Mouse (Mus musculus) midbrain, embryonic 10.5 days (tissue): ENCODE data around the gene Myog. TPM values are rescaled to one million over a fixed set of nuclear protein-coding genes. Genes with fewer than 3 reads are reported as not detected.
A peak's percentile ranks its signal among the peaks of the same experiment; 100 is the strongest.

Source experiments
- DNase-seq: peaks from one replicate; pipeline ENCODE4 v3.0.0-alpha.2; 2017; ENCODE audit warnings: low spot score
- H3K27ac ChIP-seq: fragments of 300-500 bp; sonication (generic); replicated peaks from 2 replicates; pipeline ENCODE4 v1.5.1; 2016; ENCODE audit warnings: mild to moderate bottlenecking
- H3K27me3 ChIP-seq: fragments of 300-500 bp; sonication (generic); 2 replicates; pipeline ENCODE4 v1.6.1; 2016; ENCODE audit warnings: low read depth, mild to moderate bottlenecking; ENCODE audit not compliant: poor library complexity, severe bottlenecking
- H3K36me3 ChIP-seq: fragments of 300-500 bp; sonication (generic); 2 replicates; pipeline ENCODE4 v1.6.1; 2016; ENCODE audit warnings: mild to moderate bottlenecking, moderate library complexity
- H3K4me1 ChIP-seq: fragments of 300-500 bp; sonication (generic); 2 replicates; pipeline ENCODE4 v1.6.1; 2016
- H3K4me3 ChIP-seq: fragments of 300-500 bp; sonication (generic); 2 replicates; pipeline ENCODE4 v1.5.1; 2016; ENCODE audit warnings: mild to moderate bottlenecking, moderate library complexity
- H3K9me3 ChIP-seq: fragments of 300-500 bp; sonication (generic); replicated peaks from 2 replicates; pipeline ENCODE4 v1.6.1; 2016; ENCODE audit warnings: mild to moderate bottlenecking
- WGBS: fragments of 180-500 bp; shearing (Covaris S2); methylation state at CpG from one replicate; pipeline ENCODE4 v1.1.7; 2016; 5-methylcytosine and 5-hydroxymethylcytosine counted together
- polyA plus RNA-seq: library from polyadenylated mRNA; unstranded; fragments of >200 nt; fragmentation: Nextera tagmentation; extraction: Ambion mirVana; gene quantifications from 2 replicates; pipeline ENCODE4 v1.2.1, GENCODE M21; 2016

Gene Myog
- polyA plus RNA-seq, 1 experiment from 2014 or later: 0.07 TPM

DNA sequence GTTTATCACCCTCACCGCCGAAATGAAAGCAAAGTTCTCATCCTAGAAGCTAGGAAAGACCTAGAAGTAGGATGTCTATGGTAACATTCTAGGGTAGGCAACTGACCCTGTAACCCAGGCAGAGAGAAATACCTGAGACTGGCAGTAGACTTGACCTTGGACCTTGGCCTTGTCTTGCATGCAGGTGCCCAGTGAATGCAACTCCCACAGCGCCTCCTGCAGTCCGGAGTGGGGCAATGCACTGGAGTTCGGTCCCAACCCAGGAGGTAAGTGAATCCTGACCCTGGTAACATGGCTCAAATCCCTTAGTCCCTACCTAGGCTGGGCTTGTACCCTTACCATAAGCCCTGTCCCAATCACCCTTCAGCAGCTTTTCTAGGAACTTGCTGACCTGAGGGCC lies 1.1 kb downstream of the Myog start:
- Histone ChIP-seq H3K27ac (no peak overlapping the region), H3K27me3 (no peaks in the 10 kb centered on the region), H3K36me3 (no peaks in the 10 kb centered on the region), H3K9me3 (no peaks in the 10 kb centered on the region), H3K4me3 (no peak overlapping the region), H3K4me1 (peaks cover 33% of the 10 kb centered on the region)
- WGBS: 63% methylated on average over 5 of the region's 5 CpGs
- DNase-seq: no peak

DNA sequence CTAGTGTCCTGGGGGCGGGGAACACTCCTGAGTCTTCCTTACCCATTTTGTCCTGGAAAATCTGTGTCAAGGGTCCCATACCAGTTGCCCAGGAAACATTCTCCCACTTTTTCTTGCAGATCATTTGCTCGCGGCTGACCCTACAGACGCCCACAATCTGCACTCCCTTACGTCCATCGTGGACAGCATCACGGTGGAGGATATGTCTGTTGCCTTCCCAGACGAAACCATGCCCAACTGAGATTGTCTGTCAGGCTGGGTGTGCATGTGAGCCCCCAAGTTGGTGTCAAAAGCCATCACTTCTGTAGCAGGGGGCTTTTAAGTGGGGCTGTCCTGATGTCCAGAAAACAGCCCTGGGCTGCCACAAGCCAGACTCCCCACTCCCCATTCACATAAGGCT lies 1.8 kb downstream of the Myog start:
- DNase-seq: no peak
- H3K4me3 ChIP-seq: no peak overlapping the region
- H3K27me3 ChIP-seq: peaks cover 2% of the 10 kb centered on the region; the same call in 1 of the 2 replicates
- peaks cover 30% of the 10 kb centered on the region for H3K4me1 ChIP-seq
- H3K9me3 ChIP-seq: no peaks in the 10 kb centered on the region
- no peaks in the 10 kb centered on the region for H3K36me3 ChIP-seq
- no peak overlapping the region; the same call in 1 of the 2 replicates for H3K27ac ChIP-seq
- WGBS: 85% methylated on average over 8 of the region's 8 CpGs

DNA sequence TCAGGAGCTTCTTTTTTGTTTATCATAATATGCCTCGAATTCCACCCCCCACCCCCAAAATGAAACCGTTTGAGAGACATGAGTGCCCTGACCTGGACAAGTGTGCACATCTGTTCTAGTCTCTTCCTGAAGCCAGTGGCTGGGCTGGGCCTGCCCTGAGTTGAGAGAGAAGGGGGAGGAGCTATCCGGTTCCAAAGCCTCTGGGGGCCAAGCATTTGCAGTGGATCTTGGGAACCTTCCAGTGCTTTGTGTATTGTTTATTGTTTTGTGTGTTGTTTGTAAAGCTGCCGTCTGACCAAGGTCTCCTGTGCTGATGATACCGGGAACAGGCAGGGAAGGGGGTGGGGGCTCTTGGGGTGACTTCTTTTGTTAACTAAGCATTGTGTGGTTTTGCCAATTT lies 2.3 kb downstream of the Myog start:
- no peak overlapping the region; the same call in 1 of the 2 replicates for H3K27ac ChIP-seq
- 34% methylated on average over 5 of the region's 5 CpGs for whole genome bisulfite sequencing
- H3K36me3 ChIP-seq: no peaks in the 10 kb centered on the region
- no peak for DNase-seq
- peaks cover 7% of the 10 kb centered on the region for H3K27me3 ChIP-seq
- H3K9me3 ChIP-seq: no peaks in the 10 kb centered on the region
- H3K4me3 ChIP-seq: no peak overlapping the region
- peaks cover 30% of the 10 kb centered on the region for H3K4me1 ChIP-seq

DNA sequence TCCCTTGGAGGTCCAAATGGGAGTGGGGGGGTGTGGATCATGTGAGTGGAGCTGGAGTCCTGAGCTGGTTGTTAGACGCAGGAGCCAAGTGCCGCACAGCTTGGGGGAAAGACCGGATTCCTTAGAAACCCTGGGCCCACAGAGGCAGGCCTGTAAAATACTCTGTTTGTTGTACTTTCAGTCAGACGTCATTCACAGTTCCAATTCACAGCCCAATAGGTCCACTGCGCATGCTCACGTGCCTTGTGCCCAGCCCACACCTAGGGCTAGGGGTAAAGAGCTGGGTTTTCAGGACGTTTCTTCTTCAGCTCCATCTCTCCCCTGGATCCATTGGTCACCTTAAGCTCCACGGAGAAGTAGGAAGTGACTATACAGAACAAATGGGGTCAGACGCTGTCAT lies 2.8 kb downstream of the Myog start:
- WGBS: 52% methylated on average over 9 of the region's 9 CpGs
- peaks cover 30% of the 10 kb centered on the region for H3K4me1 ChIP-seq

DNA sequence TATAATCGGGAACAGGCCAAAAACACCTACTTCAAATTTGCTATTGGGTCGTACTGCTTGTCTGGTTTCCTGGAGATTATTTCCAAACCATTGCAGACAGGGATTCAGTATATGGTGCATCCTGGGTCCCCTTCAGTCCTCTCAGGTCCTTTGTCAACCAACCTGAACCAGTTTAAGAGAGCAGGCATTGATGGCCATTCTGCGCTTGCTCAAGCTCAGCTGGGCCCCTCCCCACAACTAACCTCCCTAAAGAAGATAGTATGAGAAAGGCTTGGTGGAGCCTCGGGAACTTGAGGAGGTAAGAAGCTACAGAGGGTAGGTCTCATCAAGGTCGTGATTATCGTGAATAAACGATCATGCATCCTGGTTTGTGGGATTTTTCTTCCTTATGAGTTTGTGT lies 3.5 kb downstream of the Myog start:
- WGBS: 91% methylated on average over 7 of the region's 7 CpGs
- DNase-seq: no peak
- Histone ChIP-seq H3K9me3 (no peaks in the 10 kb centered on the region), H3K4me1 (peaks cover 33% of the 10 kb centered on the region), H3K36me3 (no peaks in the 10 kb centered on the region), H3K4me3 (no peak overlapping the region), H3K27ac (no peak overlapping the region), H3K27me3 (peaks cover 19% of the 10 kb centered on the region)

More for the DNA sequence above, 2.8 kb downstream of the Myog start:
- Histone ChIP-seq H3K4me3 (no peak overlapping the region), H3K9me3 (no peaks in the 10 kb centered on the region), H3K27me3 (peaks cover 12% of the 10 kb centered on the region), H3K36me3 (no peaks in the 10 kb centered on the region), H3K27ac (0 out of 2 replicates have a peak overlapping the region, but pooled peaks have one; percentile 39)
- no peak for DNase-seq

DNA sequence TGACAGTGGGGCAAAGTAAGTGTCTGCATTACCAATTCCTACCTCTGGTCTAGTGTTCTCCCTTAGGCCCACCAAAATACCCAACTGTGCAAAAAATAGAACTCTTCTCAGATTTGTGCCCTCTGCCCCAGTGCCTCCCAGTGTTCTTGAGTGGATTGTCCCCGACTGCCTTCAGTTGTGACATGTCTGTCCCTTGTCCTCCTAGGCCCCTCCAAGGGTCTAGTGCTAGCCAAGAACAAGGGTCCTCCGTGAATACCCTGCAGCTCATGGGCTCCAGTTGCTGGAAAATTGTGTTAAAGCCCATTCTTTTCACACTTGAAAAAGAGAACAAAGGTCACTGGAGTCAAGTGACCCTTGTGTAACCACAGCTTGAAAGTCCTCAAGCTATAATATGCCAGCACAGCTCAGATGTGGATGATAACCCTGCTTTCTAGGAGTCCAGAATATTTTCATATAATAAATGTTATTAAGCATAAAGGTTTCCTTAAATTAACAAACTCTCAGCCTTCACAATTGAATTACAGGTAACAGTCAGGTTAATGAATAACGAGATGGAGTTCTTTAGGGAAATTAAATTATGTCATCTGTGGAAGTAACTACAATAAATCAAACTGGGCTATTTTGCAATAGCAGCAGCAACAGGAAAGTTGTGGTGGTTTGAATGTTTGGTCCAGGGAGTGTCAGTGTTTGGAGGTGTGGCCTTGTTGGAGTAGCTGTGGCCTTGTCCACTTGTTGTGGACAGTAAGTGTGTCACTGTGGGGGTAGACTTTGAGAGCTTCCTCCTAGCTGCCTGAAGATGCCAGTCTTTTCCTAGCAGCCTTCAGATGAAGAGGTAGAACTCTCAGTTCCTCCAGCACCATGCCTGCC lies 4.2 kb downstream of the Myog start:
- Histone ChIP-seq H3K27me3 (peaks cover 26% of the 10 kb centered on the region), H3K36me3 (no peaks in the 10 kb centered on the region), H3K27ac (no peak overlapping the region), H3K9me3 (no peaks in the 10 kb centered on the region), H3K4me1 (peaks cover 40% of the 10 kb centered on the region), H3K4me3 (no peak overlapping the region)
- no peak for DNase-seq
- WGBS: 66% methylated on average over 3 of the region's 3 CpGs

DNA sequence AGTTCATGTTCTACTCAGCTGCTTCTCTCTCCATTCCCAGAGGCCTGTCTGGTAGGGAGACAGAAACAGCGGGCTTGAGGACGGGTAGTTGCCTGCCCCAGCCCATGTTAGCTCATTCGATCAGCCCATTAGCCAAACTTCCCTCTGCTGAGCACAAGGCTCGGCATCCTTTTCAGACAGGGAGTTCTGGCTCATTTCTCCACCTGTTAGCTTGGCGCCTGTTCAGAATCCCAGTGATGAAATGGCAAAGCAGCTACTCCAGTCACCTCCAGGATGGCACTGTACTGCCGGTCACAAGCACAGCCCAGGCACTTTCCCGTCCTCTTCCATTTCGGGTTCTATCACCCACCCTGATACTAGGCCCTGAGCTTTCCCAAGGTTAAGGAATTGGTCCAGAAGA lies 7.5 kb downstream of the Myog start:
- H3K27ac ChIP-seq: no peak overlapping the region
- DNase-seq: no peak
- WGBS: 90% methylated on average over 8 of the region's 8 CpGs
- H3K4me3 ChIP-seq: no peak overlapping the region
- H3K27me3 ChIP-seq: peaks cover 54% of the 10 kb centered on the region
- no peaks in the 10 kb centered on the region for H3K36me3 ChIP-seq
- peaks cover 23% of the 10 kb centered on the region for H3K4me1 ChIP-seq
- no peaks in the 10 kb centered on the region for H3K9me3 ChIP-seq

DNA sequence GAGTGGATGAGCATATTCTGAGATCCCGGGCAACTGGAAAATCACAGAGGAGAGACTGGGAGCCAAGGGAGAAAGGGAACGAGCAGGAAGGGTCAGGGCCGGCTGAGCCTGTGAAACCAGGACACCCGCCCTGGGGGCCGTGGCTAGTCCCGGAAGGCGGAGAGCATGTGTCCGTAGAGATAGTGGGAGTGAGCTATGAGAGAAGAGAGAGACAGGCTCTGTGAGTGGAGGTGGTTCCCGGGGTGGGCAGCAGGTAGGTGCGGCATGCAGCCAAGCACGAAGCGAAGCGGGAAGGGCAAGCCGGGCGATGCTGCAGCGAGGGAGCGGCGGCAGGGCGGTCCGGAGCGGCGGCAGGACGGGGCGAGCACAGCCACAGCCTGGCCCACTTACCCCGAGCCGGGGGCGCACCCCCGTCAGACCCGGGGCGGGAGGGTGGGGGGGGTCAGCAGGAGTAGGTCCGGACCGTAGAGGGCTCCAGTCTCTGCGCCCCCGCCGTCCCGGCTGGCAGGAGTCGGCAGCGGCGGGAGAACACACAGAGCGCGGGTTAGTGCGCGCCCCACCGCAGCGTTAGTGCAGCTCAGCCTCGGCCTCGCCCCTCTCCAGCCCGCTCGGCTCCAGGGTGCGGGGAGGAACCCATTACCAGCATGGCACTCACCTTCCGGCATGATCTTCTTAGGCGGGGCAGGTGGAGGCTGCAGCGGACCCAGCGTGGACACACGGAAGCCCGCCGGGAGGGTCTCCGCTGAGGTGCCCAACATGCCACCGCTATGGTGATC lies 9.0 kb downstream of the Myog start:
- Histone ChIP-seq H3K27ac (peak overlapping the region; percentile 84), H3K4me1 (peaks cover 34% of the 10 kb centered on the region), H3K36me3 (no peaks in the 10 kb centered on the region), H3K9me3 (no peaks in the 10 kb centered on the region), H3K27me3 (peaks cover 54% of the 10 kb centered on the region), H3K4me3 (peak overlapping the region; percentile 74)
- 5% methylated on average over 54 of the region's 59 CpGs for WGBS
- peak; percentile 62 for DNase-seq

DNA sequence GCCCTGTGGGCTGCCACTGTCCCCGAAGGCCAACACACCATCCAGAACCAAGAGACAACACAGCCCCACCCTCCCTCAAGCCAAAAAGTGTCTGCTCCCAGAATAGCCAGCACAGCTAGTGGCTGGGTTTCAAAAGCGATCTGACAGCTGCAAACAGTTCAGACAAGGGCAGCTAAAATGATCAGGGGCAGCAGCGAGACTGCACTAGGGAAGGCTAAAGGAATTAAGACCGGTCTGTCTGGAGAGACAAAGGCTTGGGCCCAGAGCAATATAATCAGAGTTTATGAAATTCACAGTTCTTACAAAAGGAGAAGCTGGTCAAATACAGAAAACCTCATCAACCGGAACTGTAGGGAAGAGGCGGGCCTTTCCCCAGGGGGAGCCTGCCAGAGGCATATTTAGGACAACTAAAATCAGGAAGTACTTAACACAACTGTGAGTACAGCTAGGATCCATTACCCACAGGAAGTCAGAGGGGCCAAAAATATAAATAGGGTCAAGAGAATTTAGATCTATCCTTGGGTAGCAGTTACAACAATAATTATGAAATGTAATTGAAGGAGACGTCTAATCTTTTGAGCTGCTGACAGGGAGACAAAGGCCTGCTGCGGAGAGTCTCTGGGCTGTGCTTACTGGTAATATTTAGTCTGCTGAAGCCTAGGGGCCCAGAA lies 12.9 kb downstream of the Myog start:
- H3K36me3 ChIP-seq: peaks cover 4% of the 10 kb centered on the region; the same call in 1 of the 2 replicates
- peak; percentile 25 for DNase-seq
- WGBS: 53% methylated on average over 8 of the region's 8 CpGs
- H3K27me3 ChIP-seq: peaks cover 40% of the 10 kb centered on the region
- H3K27ac ChIP-seq: peak overlapping the region; percentile 80
- peaks cover 47% of the 10 kb centered on the region for H3K4me1 ChIP-seq
- peaks cover 7% of the 10 kb centered on the region for H3K9me3 ChIP-seq
- no peak overlapping the region for H3K4me3 ChIP-seq

DNA sequence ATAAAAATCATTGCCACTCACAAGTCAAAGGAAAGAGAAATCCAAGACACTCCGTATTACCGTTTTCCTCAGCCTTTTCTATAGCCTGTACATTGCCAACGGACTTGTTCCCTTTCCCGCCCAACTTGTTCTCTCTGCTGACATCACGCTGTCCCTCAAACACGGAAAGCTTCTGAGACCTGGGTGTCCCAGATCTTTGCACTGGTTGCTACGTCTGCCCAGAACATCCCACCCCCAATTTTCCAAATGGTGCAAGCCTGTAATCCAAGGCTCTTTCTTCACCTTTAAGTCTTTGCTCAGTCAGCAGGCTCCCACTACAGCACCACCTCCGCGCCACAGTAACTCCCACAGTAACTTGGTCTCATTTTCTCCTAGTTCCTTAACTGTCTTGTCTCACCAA lies 15.2 kb downstream of the Myog start:
- DNase-seq: no peak
- Histone ChIP-seq H3K9me3 (peaks cover 7% of the 10 kb centered on the region), H3K27ac (no peak overlapping the region), H3K36me3 (peaks cover 4% of the 10 kb centered on the region; the same call in 1 of the 2 replicates), H3K27me3 (peaks cover 18% of the 10 kb centered on the region), H3K4me3 (no peak overlapping the region), H3K4me1 (peaks cover 35% of the 10 kb centered on the region)
- WGBS: 93% methylated on average over 9 of the region's 9 CpGs

DNA sequence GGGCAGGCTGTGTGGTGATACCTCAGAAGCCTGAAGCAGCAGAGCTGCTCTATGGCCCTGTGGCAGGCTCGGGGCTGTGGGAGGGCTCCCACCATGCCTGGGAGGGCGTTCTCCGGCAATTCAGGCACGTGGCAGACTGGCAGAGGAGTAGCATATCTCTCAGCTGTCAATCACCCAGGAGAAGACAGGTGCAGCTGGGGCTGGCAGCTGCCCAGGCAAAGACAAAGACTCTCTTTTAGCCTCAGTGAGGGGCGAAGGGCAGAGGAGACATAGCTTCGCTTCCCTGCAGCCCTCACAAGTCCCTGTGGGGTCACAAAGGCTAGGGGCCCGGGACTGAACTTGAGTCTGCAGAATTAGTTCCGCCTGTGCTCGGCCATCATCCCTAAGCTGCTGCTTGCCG lies 17.6 kb downstream of the Myog start:
- peak overlapping the region; percentile 68; the same call in 1 of the 2 replicates for H3K27ac ChIP-seq

DNA sequence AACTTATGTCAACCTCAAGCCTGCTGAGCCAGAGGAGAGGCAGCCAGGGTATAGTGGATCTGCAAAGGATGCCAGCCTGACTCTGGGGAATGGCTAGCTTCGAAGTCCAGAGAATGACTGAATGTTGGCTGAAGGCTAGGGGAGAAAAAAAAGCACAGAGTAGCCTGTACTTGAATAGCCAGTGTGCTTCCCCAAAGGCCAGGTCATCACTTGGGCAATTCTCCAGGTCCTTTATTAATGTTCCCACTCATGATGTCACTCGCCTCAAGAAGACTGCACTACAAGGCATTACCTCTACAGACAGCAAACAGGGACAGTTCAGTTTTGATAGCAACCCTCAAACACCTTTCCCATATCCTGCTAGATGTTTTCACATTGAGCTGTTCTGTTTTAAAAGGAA lies 20.5 kb downstream of the Myog start:
- Histone ChIP-seq H3K36me3 (no peaks in the 10 kb centered on the region), H3K4me1 (peaks cover 17% of the 10 kb centered on the region), H3K27ac (no peak overlapping the region), H3K4me3 (no peak overlapping the region), H3K9me3 (no peaks in the 10 kb centered on the region), H3K27me3 (no peaks in the 10 kb centered on the region)
- DNase-seq: no peak
- 86% methylated on average over 2 of the region's 2 CpGs for WGBS

More for the DNA sequence above, 17.6 kb downstream of the Myog start:
- Histone ChIP-seq H3K4me1 (peaks cover 32% of the 10 kb centered on the region), H3K36me3 (peaks cover 4% of the 10 kb centered on the region; the same call in 1 of the 2 replicates), H3K9me3 (peaks cover 7% of the 10 kb centered on the region), H3K4me3 (no peak overlapping the region), H3K27me3 (no peaks in the 10 kb centered on the region)
- WGBS: 61% methylated on average over 10 of the region's 10 CpGs
- peak; percentile 42 for DNase-seq
